Mouse (Mus musculus) lung, postnatal 0 days (tissue): ENCODE measurements around the gene Iqcn.

Experiments used
- CTCF ChIP-seq: IDR thresholded peaks from 2 replicates; pipeline ENCODE4 v1.5.1; 2016; ENCODE audit warnings: antibody characterized with exemption, mild to moderate bottlenecking
- EP300 ChIP-seq: IDR thresholded peaks from 2 replicates; pipeline ENCODE4 v1.6.1; 2016; ENCODE audit warnings: antibody characterized with exemption, mild to moderate bottlenecking, control low read depth

DNA sequence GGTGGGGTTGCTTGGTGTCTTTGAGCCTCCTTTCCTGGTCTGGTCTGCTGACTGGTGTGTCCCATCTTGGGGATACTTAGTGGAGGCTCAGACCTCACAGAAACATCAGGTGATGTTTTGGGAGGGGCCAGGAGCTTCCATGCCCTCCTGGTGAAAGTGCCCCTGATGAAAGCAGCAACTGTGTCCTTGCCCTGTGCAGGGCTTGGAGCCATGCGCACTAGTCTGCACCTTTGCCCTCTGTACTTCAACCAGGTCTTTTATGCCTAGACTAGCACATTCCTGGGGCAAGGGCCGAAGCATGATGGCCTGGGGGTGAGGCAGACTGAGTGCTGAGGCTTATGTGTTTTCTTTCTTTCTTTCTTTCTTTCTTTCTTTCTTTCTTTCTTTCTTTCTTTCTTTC lies 37.7 kb upstream of the Iqcn start:
- TF ChIP-seq CTCF: no peak
- TF ChIP-seq EP300: no peak
